ENCODE assay signal across 13 mouse cellular contexts in the genomic region with DNA sequence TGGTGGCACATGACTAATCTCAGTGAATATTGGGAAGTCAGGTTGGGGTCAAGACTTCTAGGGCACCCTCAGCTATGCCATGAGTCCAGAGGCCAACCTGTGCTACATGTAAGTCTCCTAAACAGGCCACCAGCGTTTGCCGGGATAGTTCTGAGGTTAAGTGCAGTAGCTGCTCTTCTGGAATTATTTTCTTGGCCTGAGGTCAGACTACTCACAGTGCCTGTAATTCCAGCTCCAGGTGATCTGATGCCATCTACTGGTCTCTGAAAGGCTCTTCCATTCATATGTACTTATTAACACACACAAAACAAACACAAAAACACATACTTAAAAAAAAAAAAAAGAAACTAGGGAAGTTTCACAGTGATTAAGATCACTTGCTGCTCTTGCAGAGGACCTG. TPM values are rescaled to one million over a fixed set of nuclear protein-coding genes. Genes with fewer than 3 reads are reported as not detected.
A peak's percentile ranks its signal among the peaks of the same experiment; 100 is the strongest.
DNase-seq lines count a peak whose midpoint lies in the region; ATAC-seq and TF ChIP-seq lines count a peak whose summit lies in the region.
"Had no signal": no experiment of that assay in that cellular context is flagged by ENCODE, and none has a peak within 500 bp of the region (broad histone marks: within the 10 kb centered on the region; RNA-seq: fewer than 3 reads in every experiment).

No protein-coding gene starts in this region.

- no peaks in the 10 kb centered on the region for H3K9me3 ChIP-seq in midbrain, postnatal 0 days (ENCODE audit: low read length)
- H3K9me3 ChIP-seq in midbrain, embryonic 10.5 days (replicated peaks) = no peaks in the 10 kb centered on the region
- H3K9me3 ChIP-seq: forebrain, embryonic 10.5 days; G1E; hindbrain, embryonic 15.5 days; lung, embryonic 15.5 days; neural tube, embryonic 15.5 days had no signal

- intact Hi-C loops in gastrocnemius, postnatal 14 days (cut with DNase I; ENCODE audit: low total_unique reads) = no loop called here
- intact Hi-C loops in left cerebral cortex, postnatal 10 days (cut with DNase I) = no loop called here

- H3K4me3 ChIP-seq in midbrain, postnatal 0 days (ENCODE audit: low read depth, low read length) = no peak overlapping the region
- H3K4me3 ChIP-seq in midbrain, embryonic 10.5 days = no peak overlapping the region
- H3K4me3 ChIP-seq: forebrain, embryonic 10.5 days; hindbrain, embryonic 15.5 days; lung, embryonic 15.5 days; neural tube, embryonic 15.5 days had no signal

- WGBS in midbrain, postnatal 0 days = 59% methylated on average over 2 of the region's 2 CpGs
- WGBS in midbrain, embryonic 10.5 days = 90% methylated on average over 2 of the region's 2 CpGs

- no peak for ATAC-seq in midbrain, postnatal 0 days (ENCODE audit: low FRiP score)

- H3K9ac ChIP-seq in midbrain, postnatal 0 days (replicated peaks; ENCODE audit: low read length, poor library complexity, severe bottlenecking) = no peak overlapping the region
- H3K9ac ChIP-seq: hindbrain, embryonic 15.5 days; lung, embryonic 15.5 days; neural tube, embryonic 15.5 days had no signal

- H3K36me3 ChIP-seq in midbrain, postnatal 0 days (ENCODE audit: insufficient read depth, low read length) = peaks cover 12% of the 10 kb centered on the region
- peaks cover 88% of the 10 kb centered on the region for H3K36me3 ChIP-seq in midbrain, embryonic 10.5 days
- peaks cover 11% of the 10 kb centered on the region; the same call in 1 of the 2 replicates for H3K36me3 ChIP-seq in splenic B cell, adult 2 months (ENCODE audit: control insufficient read depth, insufficient read depth, low read length, poor library complexity, severe bottlenecking)

- peak; percentile 49 for DNase-seq in gastrocnemius, adult 18-20 months (ENCODE audit: low spot score)
- no peak for DNase-seq in gastrocnemius, postnatal 14 days
- DNase-seq in midbrain, postnatal 0 days (ENCODE audit: low spot score) = peak; percentile 42
- DNase-seq in midbrain, embryonic 10.5 days (ENCODE audit: low spot score) = no peak
- peak; percentile 29 for DNase-seq in heart, postnatal 4 days
- peak; percentile 37 for DNase-seq in splenic B cell, adult 2 months (ENCODE audit: low read depth, low spot score)
- no peak for DNase-seq in left cerebral cortex, postnatal 10 days (ENCODE audit: extremely low spot score in 1 of 2, low spot score in 2 of 2)
- DNase-seq in thymus, postnatal 25 days = no peak

- H3K4me1 ChIP-seq in midbrain, postnatal 0 days (ENCODE audit: insufficient read depth, low read length) = no peaks in the 10 kb centered on the region
- H3K4me1 ChIP-seq in midbrain, embryonic 10.5 days = no peaks in the 10 kb centered on the region
- H3K4me1 ChIP-seq: forebrain, embryonic 10.5 days; hindbrain, embryonic 15.5 days; neural tube, embryonic 15.5 days had no signal

- H3K4me2 ChIP-seq in midbrain, postnatal 0 days (ENCODE audit: low read depth, low read length, poor library complexity, severe bottlenecking) = no peak overlapping the region
- H3K4me2 ChIP-seq: hindbrain, embryonic 15.5 days; lung, embryonic 15.5 days; neural tube, embryonic 15.5 days had no signal

- TF ChIP-seq CTCF in midbrain, postnatal 0 days (IDR thresholded peaks at IDR 0.05) = peak; percentile 56

- no peaks in the 10 kb centered on the region for H3K27me3 ChIP-seq in midbrain, postnatal 0 days (ENCODE audit: insufficient read depth, low read length)
- H3K27me3 ChIP-seq in midbrain, embryonic 10.5 days (ENCODE audit: low read depth, poor library complexity, severe bottlenecking) = no peaks in the 10 kb centered on the region
- H3K27me3 ChIP-seq in splenic B cell, adult 2 months (ENCODE audit: control insufficient read depth, insufficient read depth, low read length, poor library complexity, severe bottlenecking) = no peaks in the 10 kb centered on the region
- H3K27me3 ChIP-seq: hindbrain, embryonic 15.5 days; lung, embryonic 15.5 days; neural tube, embryonic 15.5 days had no signal

- no peak overlapping the region for H3K27ac ChIP-seq in midbrain, postnatal 0 days (ENCODE audit: low read depth, low read length)
- H3K27ac ChIP-seq in midbrain, embryonic 10.5 days (replicated peaks) = no peak overlapping the region
- H3K27ac ChIP-seq: forebrain, embryonic 10.5 days; hindbrain, embryonic 15.5 days; lung, embryonic 15.5 days; neural tube, embryonic 15.5 days had no signal

RNA-seq across cellular contexts. Expression of gene Hnrnpr, which starts 13.5 kb away (rescaled TPM):
- total RNA-seq in gastrocnemius, adult 18-20 months (2021) = 10 to 100 TPM; 21.4 to 27.4 TPM
- 10 to 100 TPM; 23.0 to 30.3 TPM for total RNA-seq in gastrocnemius, postnatal 14 days (2021)
- 98.0 and 113 TPM in 2 replicates for total RNA-seq in midbrain, postnatal 0 days (2014; rRNA removed)
- polyA plus RNA-seq in midbrain, postnatal 0 days (2015; fragmentation: Nextera tagmentation; extraction: Ambion mirVana) = 157 and 162 TPM in 2 replicates
- polyA plus RNA-seq in midbrain, embryonic 10.5 days (2016; fragmentation: Nextera tagmentation; extraction: Ambion mirVana) = 229 and 258 TPM in 2 replicates
- 10 to 100 TPM; 91.9 to 99.3 TPM for total RNA-seq in heart, postnatal 4 days (2021)
- 100 to 1,000 TPM; 107 to 121 TPM for total RNA-seq in left cerebral cortex, postnatal 10 days (2021)

RNA-seq across cellular contexts. Expression of gene Zfp46, which starts 39.7 kb away (rescaled TPM):
- total RNA-seq in gastrocnemius, adult 18-20 months (2021) = 10 to 100 TPM; 29.7 to 33.3 TPM
- total RNA-seq in gastrocnemius, postnatal 14 days (2021) = 10 to 100 TPM; 35.9 to 47.2 TPM
- 53.8 and 66.9 TPM in 2 replicates for total RNA-seq in midbrain, postnatal 0 days (2014; rRNA removed)
- 27.2 and 27.7 TPM in 2 replicates for polyA plus RNA-seq in midbrain, postnatal 0 days (2015; fragmentation: Nextera tagmentation; extraction: Ambion mirVana)
- polyA plus RNA-seq in midbrain, embryonic 10.5 days (2016; fragmentation: Nextera tagmentation; extraction: Ambion mirVana) = 23.3 and 30.3 TPM in 2 replicates
- total RNA-seq in heart, postnatal 4 days (2021) = 10 to 100 TPM; 47.0 to 50.1 TPM
- total RNA-seq in left cerebral cortex, postnatal 10 days (2021) = 100 to 1,000 TPM; 115 to 116 TPM

Comparison
In these comparisons a context has a peak if more than half of its experiments do, and no peak if none do; other contexts are left out.
1. DNase-seq: peak in gastrocnemius, adult 18-20 months (single experiment), midbrain, postnatal 0 days (single experiment), heart, postnatal 4 days (single experiment) and splenic B cell, adult 2 months (single experiment); none in gastrocnemius, postnatal 14 days (single experiment), midbrain, embryonic 10.5 days (single experiment), left cerebral cortex, postnatal 10 days (0 of 2) and thymus, postnatal 25 days (single experiment).